Mouse (Mus musculus) thymus, adult 2 months (tissue): ENCODE measurements around the gene Alg13. TPM values are rescaled to one million over a fixed set of nuclear protein-coding genes. Genes with fewer than 3 reads are reported as not detected.

Experiments used
- DNase-seq: peaks from one replicate; pipeline ENCODE4 v3.0.0; 2021
- H3K27ac ChIP-seq: fragments of 200-500 bp; 2 replicates; pipeline ENCODE4 v1.5.1; 2012; ENCODE audit warnings: low read length, control low read depth; ENCODE audit not compliant: control insufficient read depth, insufficient read depth
- H3K27me3 ChIP-seq: fragments of 200-500 bp; 2 replicates; pipeline ENCODE4 v1.6.1; 2012; ENCODE audit warnings: mild to moderate bottlenecking, low read length, moderate library complexity, mixed read lengths; ENCODE audit not compliant: control insufficient read depth, insufficient read depth
- H3K36me3 ChIP-seq: fragments of 200-500 bp; 2 replicates; pipeline ENCODE4 v1.6.1; 2012; ENCODE audit warnings: mild to moderate bottlenecking, low read length, moderate library complexity; ENCODE audit not compliant: control insufficient read depth, insufficient read depth
- H3K4me1 ChIP-seq: fragments of 200-500 bp; replicated peaks from 2 replicates; pipeline ENCODE4 v1.6.1; 2012; ENCODE audit warnings: low read length; ENCODE audit not compliant: control insufficient read depth, insufficient read depth
- H3K4me3 ChIP-seq: fragments of 200-500 bp; 2 replicates; pipeline ENCODE4 v1.5.1; 2012; ENCODE audit warnings: mild to moderate bottlenecking, low read length, control low read depth, moderate library complexity; ENCODE audit not compliant: control insufficient read depth, insufficient read depth
- CTCF ChIP-seq: fragments of 200-500 bp; IDR thresholded peaks from 2 replicates; pipeline ENCODE4 v1.5.1; 2012; ENCODE audit warnings: mild to moderate bottlenecking, control low read depth, low read length, moderate library complexity, borderline replicate concordance; ENCODE audit not compliant: control insufficient read depth, poor library complexity, insufficient read depth; ENCODE audit errors: extremely low read depth
- POLR2A ChIP-seq: fragments of 200-500 bp; IDR thresholded peaks from 2 replicates; pipeline ENCODE4 v1.6.1; 2012; ENCODE audit warnings: mild to moderate bottlenecking, low read length, control low read depth, moderate library complexity; ENCODE audit not compliant: control insufficient read depth, poor library complexity, insufficient read depth; ENCODE audit errors: extremely low read depth
- WGBS: fragments of 180-500 bp; shearing (Covaris S2); methylation state at CpG from one replicate; pipeline ENCODE4 v1.1.7; 2018; 5-methylcytosine and 5-hydroxymethylcytosine counted together
- polyA plus RNA-seq: library from polyadenylated mRNA; depleted of rRNA; stranded (reverse); fragments of >200 nt; gene quantifications from 2 replicates; pipeline ENCODE4 v1.2.3, GENCODE M21; 2012; rRNA removed

Gene Alg13
- polyA plus RNA-seq, 1 experiment, result 13.4 TPM

DNA sequence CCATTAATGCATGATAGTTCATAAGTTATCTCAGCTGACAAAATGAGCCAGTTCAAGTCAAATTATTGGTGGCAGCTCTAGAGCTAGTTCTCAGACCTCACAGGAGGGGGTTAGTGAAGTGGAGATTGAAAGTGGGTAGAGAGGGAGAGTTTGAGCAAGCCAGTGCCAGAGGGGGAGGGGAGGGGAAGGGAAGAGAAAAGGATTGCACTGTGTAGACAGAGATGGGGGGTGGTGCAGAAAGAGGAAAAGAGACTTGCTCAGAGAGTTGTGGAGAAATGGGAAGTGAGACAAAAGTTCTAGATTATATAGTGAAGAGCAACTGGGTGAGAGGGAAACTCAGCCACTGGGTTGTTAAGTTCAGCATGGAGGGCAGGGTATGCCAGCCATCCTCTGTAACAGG lies 20.8 kb downstream of the Alg13 start:
- Histone ChIP-seq H3K36me3 (no peaks in the 10 kb centered on the region), H3K4me1 (no peaks in the 10 kb centered on the region), H3K27me3 (no peaks in the 10 kb centered on the region), H3K4me3 (no peak overlapping the region), H3K27ac (no peak overlapping the region)
- DNase-seq, result no peak
- TF ChIP-seq CTCF (no peak), POLR2A (no peak)

GRCm38 (mm10) chrX:144374196-144374595 lies 56.6 kb downstream of the Alg13 start:
- Histone ChIP-seq H3K27me3 (no peaks in the 10 kb centered on the region), H3K27ac (no peak overlapping the region), H3K36me3 (no peaks in the 10 kb centered on the region), H3K4me3 (no peak overlapping the region), H3K4me1 (no peaks in the 10 kb centered on the region)
- DNase-seq, result no peak
- TF ChIP-seq CTCF (no peak), POLR2A (no peak)
- WGBS, result 93% methylated on average over 2 of the region's 2 CpGs

- no peaks in the 10 kb centered on the region for H3K27me3 ChIP-seq
- 17% methylated on average over 7 of the region's 7 CpGs for WGBS
- no peak overlapping the region for H3K4me3 ChIP-seq
- H3K36me3 ChIP-seq, result no peaks in the 10 kb centered on the region
- peak; percentile 23 for DNase-seq
- no peaks in the 10 kb centered on the region for H3K4me1 ChIP-seq
- no peak overlapping the region for H3K27ac ChIP-seq
- no peak for TF ChIP-seq POLR2A
- 0 out of 2 replicates have a peak, but pooled peaks have one; percentile 14 for TF ChIP-seq CTCF
Measured at GRCm38 (mm10) chrX:144403526-144403925, 85.9 kb downstream of the Alg13 start.

DNA sequence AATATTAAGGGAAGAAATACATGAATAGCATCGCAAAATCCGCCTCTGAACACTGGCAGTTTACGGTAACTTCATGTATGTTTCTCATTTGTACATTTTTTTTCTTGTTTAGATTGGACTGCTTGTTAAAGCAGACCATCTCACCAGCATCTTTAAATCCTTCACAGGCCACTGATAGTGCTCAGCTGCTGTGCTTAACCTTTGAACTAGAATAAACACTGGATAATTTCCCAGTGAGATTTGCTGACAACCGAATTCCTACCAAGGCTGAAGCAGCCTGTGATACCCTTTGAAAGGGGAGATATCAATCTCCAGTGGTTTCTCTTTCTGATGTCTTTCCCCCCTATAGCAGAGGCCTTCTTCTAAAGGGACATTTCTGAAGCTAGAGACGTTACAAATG lies 90.4 kb downstream of the Alg13 start:
- H3K27me3 ChIP-seq, result no peaks in the 10 kb centered on the region
- no peak for TF ChIP-seq POLR2A
- no peak for TF ChIP-seq CTCF
- no peak overlapping the region for H3K27ac ChIP-seq
- no peak overlapping the region for H3K4me3 ChIP-seq
- no peak for DNase-seq
- no peaks in the 10 kb centered on the region for H3K4me1 ChIP-seq
- no peaks in the 10 kb centered on the region for H3K36me3 ChIP-seq
- WGBS, result 72% methylated on average over 5 of the region's 5 CpGs

DNA sequence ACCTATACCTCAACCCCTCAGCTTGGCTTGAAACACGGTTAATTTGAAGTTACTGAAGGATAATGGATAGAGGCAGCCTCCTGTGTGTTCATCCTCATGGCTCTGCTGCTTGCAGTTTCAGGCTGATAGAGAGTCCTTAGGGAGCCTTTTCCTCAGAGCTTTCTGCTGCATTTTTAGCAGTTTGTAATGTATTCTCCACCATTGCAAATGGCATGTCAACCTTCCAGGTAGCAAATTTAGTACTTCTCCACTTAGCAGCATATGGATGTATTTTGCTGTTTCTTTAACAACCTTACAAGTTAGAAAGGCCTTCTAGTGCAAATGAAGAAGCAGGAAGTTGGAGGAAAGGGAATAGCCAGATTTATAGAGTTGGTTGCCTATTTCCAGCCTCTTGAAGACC lies 102.7 kb downstream of the Alg13 start:
- TF ChIP-seq CTCF (no peak), POLR2A (no peak)
- no peaks in the 10 kb centered on the region for H3K4me1 ChIP-seq
- WGBS, result 75% methylated on average over 1 of the region's 1 CpGs

GRCm38 (mm10) chrX:144421091-144421490 lies 103.5 kb downstream of the Alg13 start:
- H3K27ac ChIP-seq, result no peak overlapping the region
- H3K27me3 ChIP-seq, result no peaks in the 10 kb centered on the region
- no peaks in the 10 kb centered on the region for H3K36me3 ChIP-seq
- TF ChIP-seq POLR2A, result no peak
- H3K4me1 ChIP-seq, result no peaks in the 10 kb centered on the region
- no peak overlapping the region for H3K4me3 ChIP-seq
- 96% methylated on average over 1 of the region's 1 CpGs for WGBS
- no peak for DNase-seq

More for the DNA sequence above, 102.7 kb downstream of the Alg13 start:
- DNase-seq, result no peak
- H3K27me3 ChIP-seq, result no peaks in the 10 kb centered on the region
- no peaks in the 10 kb centered on the region for H3K36me3 ChIP-seq
- no peak overlapping the region for H3K4me3 ChIP-seq
- no peak overlapping the region for H3K27ac ChIP-seq

DNA sequence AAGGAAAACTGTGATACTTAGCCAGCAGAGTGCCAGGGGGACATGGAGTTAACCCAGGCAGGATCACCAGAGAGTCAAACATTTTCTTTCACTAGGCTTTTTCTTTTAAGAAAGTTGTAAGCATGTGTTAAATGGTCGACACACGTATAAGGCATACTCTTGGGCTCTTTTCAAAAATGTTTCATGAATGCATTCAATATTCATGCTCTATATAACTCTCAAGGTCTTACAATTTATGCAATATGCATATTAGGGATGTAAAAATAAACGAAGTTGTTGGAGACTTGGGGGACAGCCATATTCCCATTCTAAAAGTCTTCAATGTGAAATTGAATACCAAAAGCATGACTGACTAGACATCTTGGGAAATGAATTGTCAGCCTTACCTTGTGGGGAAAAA lies 106.2 kb downstream of the Alg13 start:
- no peak overlapping the region for H3K27ac ChIP-seq
- 91% methylated on average over 3 of the region's 3 CpGs for WGBS
- no peaks in the 10 kb centered on the region for H3K36me3 ChIP-seq
- no peak for DNase-seq
- H3K27me3 ChIP-seq, result no peaks in the 10 kb centered on the region
- no peaks in the 10 kb centered on the region for H3K4me1 ChIP-seq
- TF ChIP-seq POLR2A, result no peak
- no peak for TF ChIP-seq CTCF
- H3K4me3 ChIP-seq, result no peak overlapping the region

Other genes with a start within 250 kb of the Alg13 start
- gene A730046J19Rik, start 164.1 kb upstream of the Alg13 start, polyA plus RNA-seq, result 0.05 TPM in 2 replicates
- gene Trpc5os, start 138.8 kb downstream of the Alg13 start, polyA plus RNA-seq, result not detected in 2 replicates